Mouse (Mus musculus) lung, embryonic 14.5 days (tissue): ENCODE measurements around the gene Cog1. TPM values are rescaled to one million over a fixed set of nuclear protein-coding genes. Genes with fewer than 3 reads are reported as not detected.

Source experiments
- ATAC-seq: fragments of 200-750 bp; cut with Nextera tagmentation; 2 replicates; pipeline ENCODE4 v1.8.0; 2017; ENCODE audit warnings: mild to moderate bottlenecking, moderate TSS enrichment, moderate library complexity; ENCODE audit not compliant: insufficient read depth
- DNase-seq: peaks from one replicate; pipeline ENCODE4 v3.0.0-alpha.2; 2015
- H3K27ac ChIP-seq: fragments of 300-500 bp; sonication (generic); 2 replicates; pipeline ENCODE4 v1.5.1; 2014; ENCODE audit warnings: low read depth, mild to moderate bottlenecking, moderate library complexity
- H3K27me3 ChIP-seq: fragments of 300-500 bp; sonication (generic); 2 replicates; pipeline ENCODE4 v1.6.1; 2014; ENCODE audit warnings: low read length, control low read depth; ENCODE audit not compliant: insufficient read depth
- H3K36me3 ChIP-seq: fragments of 300-500 bp; sonication (generic); 2 replicates; pipeline ENCODE4 v1.6.1; 2014; ENCODE audit warnings: control low read depth; ENCODE audit not compliant: insufficient read depth
- H3K4me1 ChIP-seq: fragments of 300-500 bp; sonication (generic); 2 replicates; pipeline ENCODE4 v1.6.1; 2014; ENCODE audit warnings: antibody characterized with exemption, control low read depth; ENCODE audit not compliant: insufficient read depth
- H3K4me2 ChIP-seq: fragments of 300-500 bp; sonication (generic); 2 replicates; pipeline ENCODE4 v1.6.1; 2014; ENCODE audit warnings: mild to moderate bottlenecking
- H3K4me3 ChIP-seq: fragments of 300-500 bp; sonication (generic); 2 replicates; pipeline ENCODE4 v1.5.1; 2014; ENCODE audit warnings: low read depth, low read length
- H3K9ac ChIP-seq: fragments of 300-500 bp; sonication (generic); 2 replicates; pipeline ENCODE4 v1.6.1; 2014
- H3K9me3 ChIP-seq: fragments of 300-500 bp; sonication (generic); 2 replicates; pipeline ENCODE4 v1.6.1; 2016; ENCODE audit warnings: low read depth, low read length, control low read depth
- CTCF ChIP-seq: IDR thresholded peaks from 2 replicates; pipeline ENCODE4 v1.5.1; 2016; ENCODE audit warnings: antibody characterized with exemption, low read depth
- WGBS: fragments of 180-500 bp; shearing (Covaris S2); extraction: QIAGEN DNeasy Blood & Tissue Kit; methylation state at CpG from one replicate; pipeline ENCODE4 v1.1.7; 2014; 5-methylcytosine and 5-hydroxymethylcytosine counted together
- polyA plus RNA-seq: library from polyadenylated mRNA; unstranded; fragments of >200 nt; fragmentation: Nextera tagmentation; extraction: Ambion mirVana; gene quantifications from 2 replicates; pipeline ENCODE4 v1.2.1, GENCODE M21; 2014

Cog1 gene
- 28.4 and 28.8 TPM in 2 replicates for polyA plus RNA-seq

DNA sequence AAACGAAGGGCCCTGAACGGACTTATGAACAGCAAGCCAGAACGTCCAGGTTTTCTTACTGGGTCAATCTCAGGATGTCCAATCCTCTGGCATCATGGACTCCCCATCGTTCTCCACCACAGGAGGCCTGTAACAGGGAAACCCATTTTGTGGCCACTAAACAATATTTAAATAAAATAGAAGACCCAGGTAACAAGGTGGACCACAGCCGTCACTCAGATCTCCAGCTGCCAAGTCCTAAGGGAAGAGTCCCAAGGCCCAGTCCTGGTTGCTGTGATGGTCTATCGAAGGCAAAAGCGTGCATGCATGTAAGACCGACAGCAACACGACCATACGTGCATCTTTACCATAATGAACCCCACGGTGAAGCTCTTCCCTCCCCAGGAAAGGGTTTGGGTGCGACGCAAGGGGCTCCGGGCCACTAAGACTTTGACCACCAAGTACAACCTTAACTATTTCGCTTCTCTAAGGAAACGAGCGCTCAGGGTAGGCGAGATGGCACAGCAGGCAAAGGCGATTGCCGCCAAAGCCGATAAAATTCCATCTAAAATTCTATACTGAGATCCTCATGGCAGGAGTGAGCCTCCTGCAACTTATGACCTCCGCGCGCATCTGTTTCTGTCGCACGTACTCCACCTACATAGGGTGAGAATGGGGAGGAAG lies at the start of gene Cog1:
Gene Cog1, plus strand, starts transcription at position 480 of the 663 bp plus-strand sequence.
- 38% methylated on average over 26 of the region's 26 CpGs for WGBS
- peaks cover 24% of the 10 kb centered on the region for H3K36me3 ChIP-seq
- DNase-seq: no peak
- peak within 1 kb of the TSS; percentile 95 for H3K4me3 ChIP-seq
- no peaks in the 10 kb centered on the region for H3K9me3 ChIP-seq
- 0 out of 2 replicates have a peak, but pooled peaks cover 4% of the 10 kb centered on the region for H3K27me3 ChIP-seq
- no peak for TF ChIP-seq CTCF
- ATAC-seq: 0 out of 2 replicates have a peak, but pooled peaks have one; percentile 4
- peak within 1 kb of the TSS; percentile 83 for H3K27ac ChIP-seq
- peaks cover 11% of the 10 kb centered on the region for H3K4me1 ChIP-seq
- peak within 1 kb of the TSS; percentile 96 for H3K9ac ChIP-seq
- H3K4me2 ChIP-seq: peak within 1 kb of the TSS; percentile 85

DNA sequence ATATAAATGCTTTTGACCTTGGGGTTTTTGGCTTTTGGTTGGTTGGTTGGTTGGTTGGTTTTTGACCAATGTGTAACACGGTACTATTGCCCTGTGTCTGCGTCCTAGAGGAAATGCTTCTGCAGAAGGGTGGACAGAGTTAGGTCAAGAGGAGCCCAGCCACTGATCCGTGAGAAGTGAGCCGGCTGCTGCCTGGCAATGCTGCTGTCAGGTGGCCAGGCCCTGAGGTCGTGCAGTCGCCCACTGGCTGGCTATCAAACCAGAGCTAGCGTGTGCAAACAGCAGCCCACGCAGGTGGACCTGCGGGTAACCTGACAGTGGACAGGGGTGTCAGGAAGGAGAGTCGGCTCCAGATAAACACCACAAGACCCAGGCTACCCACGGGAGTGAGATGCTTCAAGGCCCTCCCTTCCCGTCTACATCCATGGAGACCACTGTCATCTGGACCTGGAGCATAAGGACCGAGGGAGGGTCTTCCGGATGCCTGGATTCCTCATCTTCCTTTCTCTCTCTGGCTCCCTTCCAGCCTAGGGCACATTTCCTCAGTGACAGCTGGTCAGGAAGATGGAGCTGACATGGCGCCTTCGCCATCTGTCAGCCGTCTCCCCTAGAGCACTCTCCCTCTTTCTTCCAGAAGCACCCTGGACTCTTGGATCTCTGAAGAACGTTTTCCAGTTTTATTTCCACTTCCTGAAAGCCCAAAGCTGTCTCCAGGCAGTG lies 48.3 kb upstream of the Cog1 start:
- 77% methylated on average over 18 of the region's 18 CpGs for WGBS
- DNase-seq (no peak), ATAC-seq (no peak)
- no peak overlapping the region for H3K27ac ChIP-seq
- H3K27me3 ChIP-seq: no peaks in the 10 kb centered on the region
- H3K9ac ChIP-seq: no peak overlapping the region
- H3K4me2 ChIP-seq: no peak overlapping the region
- H3K4me1 ChIP-seq: no peaks in the 10 kb centered on the region
- H3K9me3 ChIP-seq: no peaks in the 10 kb centered on the region
- no peak overlapping the region for H3K4me3 ChIP-seq
- no peak for TF ChIP-seq CTCF
- no peaks in the 10 kb centered on the region for H3K36me3 ChIP-seq

GRCm38 (mm10) chr11:113601616-113602343 lies 47.2 kb upstream of the Cog1 start:
- no peaks in the 10 kb centered on the region for H3K27me3 ChIP-seq
- WGBS: 62% methylated on average over 12 of the region's 12 CpGs
- DNase-seq (no peak), ATAC-seq (no peak)
- H3K4me3 ChIP-seq: no peak overlapping the region
- H3K4me1 ChIP-seq: no peaks in the 10 kb centered on the region
- no peak overlapping the region for H3K9ac ChIP-seq
- H3K27ac ChIP-seq: no peak overlapping the region
- H3K4me2 ChIP-seq: no peak overlapping the region
- no peaks in the 10 kb centered on the region for H3K36me3 ChIP-seq
- TF ChIP-seq CTCF: no peak
- no peaks in the 10 kb centered on the region for H3K9me3 ChIP-seq

DNA sequence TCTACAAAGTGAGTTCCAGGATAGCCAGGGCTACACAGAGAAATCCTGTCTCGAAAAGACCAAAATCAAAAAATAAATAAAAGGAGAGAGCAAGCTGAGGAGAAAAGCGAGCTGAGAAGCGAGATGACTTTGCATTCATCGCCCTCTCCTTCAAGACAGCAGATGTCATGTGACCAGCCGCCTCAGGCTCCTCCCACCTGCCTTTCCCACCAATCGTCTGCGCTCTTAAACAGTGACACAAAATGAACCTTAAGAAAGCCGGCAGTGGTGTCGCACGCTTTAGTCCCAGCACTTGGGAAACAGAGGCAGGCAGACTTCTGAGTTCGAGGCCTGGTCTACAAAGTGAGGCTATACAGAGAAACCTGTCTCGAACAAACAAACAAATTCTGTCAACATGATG lies 41.4 kb upstream of the Cog1 start:
- no peak for TF ChIP-seq CTCF
- ATAC-seq: no peak
- H3K9me3 ChIP-seq: no peaks in the 10 kb centered on the region
- H3K4me1 ChIP-seq: peaks cover 13% of the 10 kb centered on the region
- H3K27me3 ChIP-seq: no peaks in the 10 kb centered on the region
- H3K36me3 ChIP-seq: no peaks in the 10 kb centered on the region
- H3K4me3 ChIP-seq: no peak overlapping the region
- no peak overlapping the region for H3K9ac ChIP-seq
- DNase-seq: no peak
- H3K4me2 ChIP-seq: no peak overlapping the region
- H3K27ac ChIP-seq: no peak overlapping the region
- 92% methylated on average over 12 of the region's 12 CpGs for WGBS

DNA sequence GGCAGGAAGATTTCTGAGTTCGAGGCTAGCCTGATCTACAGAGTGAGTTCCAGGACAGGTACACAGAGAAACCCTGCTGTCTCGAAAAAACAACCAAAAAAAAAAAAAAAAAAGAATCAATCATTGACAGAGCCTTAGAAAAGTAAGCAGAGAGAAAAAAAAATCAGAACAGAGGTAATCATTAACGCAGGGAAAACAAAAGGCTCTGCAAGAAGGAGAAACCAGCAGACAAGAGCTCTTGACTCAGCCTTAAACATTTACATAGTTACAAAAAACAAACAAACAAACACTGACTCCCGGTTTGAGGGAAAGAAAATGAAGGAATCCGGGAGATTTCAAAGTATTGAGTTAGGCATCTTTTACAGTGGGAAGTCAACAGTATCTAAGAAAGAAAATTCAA lies 39.4 kb upstream of the Cog1 start:
- WGBS: 59% methylated on average over 5 of the region's 5 CpGs
- H3K4me3 ChIP-seq: no peak overlapping the region
- H3K4me1 ChIP-seq: peaks cover 13% of the 10 kb centered on the region
- no peaks in the 10 kb centered on the region for H3K9me3 ChIP-seq
- no peak overlapping the region for H3K4me2 ChIP-seq
- no peak overlapping the region for H3K27ac ChIP-seq
- ATAC-seq: no peak
- no peak for TF ChIP-seq CTCF
- H3K9ac ChIP-seq: no peak overlapping the region
- no peaks in the 10 kb centered on the region for H3K27me3 ChIP-seq
- no peaks in the 10 kb centered on the region for H3K36me3 ChIP-seq
- peak; percentile 34 for DNase-seq

DNA sequence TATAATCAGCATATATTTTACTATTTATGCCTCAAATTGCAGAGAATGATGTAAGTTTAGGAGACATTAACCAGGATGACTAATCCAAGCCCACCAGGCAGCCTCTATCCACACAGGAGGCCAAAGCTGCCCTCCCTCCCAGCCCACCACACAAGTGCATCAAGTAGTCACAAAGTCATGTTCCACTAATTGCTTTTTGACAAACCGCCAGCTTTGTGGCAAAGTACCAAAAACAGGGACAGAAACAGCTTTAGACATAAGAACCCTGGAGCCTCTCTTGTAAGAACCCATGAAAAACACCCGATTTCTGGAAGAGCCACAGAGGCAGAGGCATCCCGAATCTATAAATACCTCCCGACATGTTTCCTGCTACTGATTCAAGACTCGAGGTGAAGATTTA lies 38.7 kb upstream of the Cog1 start:
- Histone ChIP-seq H3K27me3 (no peaks in the 10 kb centered on the region), H3K9ac (no peak overlapping the region), H3K4me1 (peaks cover 13% of the 10 kb centered on the region), H3K9me3 (no peaks in the 10 kb centered on the region), H3K27ac (no peak overlapping the region), H3K4me2 (no peak overlapping the region), H3K4me3 (no peak overlapping the region), H3K36me3 (no peaks in the 10 kb centered on the region)
- no peak for TF ChIP-seq CTCF
- 48% methylated on average over 5 of the region's 5 CpGs for WGBS
- DNase-seq: peak; percentile 68
- no peak for ATAC-seq
